Mouse (Mus musculus) adrenal gland, postnatal 4 days (tissue): ENCODE data around the gene Myzap. TPM values are rescaled to one million over a fixed set of nuclear protein-coding genes. Genes with fewer than 3 reads are reported as not detected.

Experiments
- DNase-seq, 2 experiments: peaks; one replicate each; pipeline ENCODE4 v3.0.0; 2021 to 2022; ENCODE audit warnings: low spot score in 2 of 2, mixed read lengths in 2 of 2
- total RNA-seq, 2 experiments: library from RNA; stranded (reverse); gene quantifications; 2 replicates each; pipeline ENCODE4 v1.2.3; 2021

Myzap gene
- total RNA-seq, 2 experiments from 2014 or later = 11.4 to 13.9 TPM

GRCm38 (mm10) chr9:71604914-71605635 lies 12.9 kb upstream of the Myzap start:
- no peak for DNase-seq

DNA sequence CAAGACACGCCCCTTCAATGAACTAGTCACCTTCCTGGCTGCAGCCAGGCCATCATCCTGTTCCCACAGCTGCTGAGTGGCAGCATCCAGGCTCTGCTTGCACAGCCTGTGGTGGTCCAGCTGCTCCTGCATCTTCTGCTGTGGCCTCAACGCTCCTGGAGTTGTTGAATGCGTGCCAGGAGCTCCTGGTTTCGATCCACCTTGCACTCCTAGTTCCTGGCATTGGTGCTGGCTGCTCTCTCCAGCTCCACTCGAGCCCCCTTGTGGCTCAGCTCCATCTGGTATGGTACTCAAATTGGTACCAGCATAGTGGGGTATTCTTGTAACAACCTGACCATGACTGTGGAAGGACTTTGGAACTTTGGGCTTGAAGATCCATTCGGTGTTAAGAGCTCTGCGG lies 7.7 kb upstream of the Myzap start:
- no peak for DNase-seq

DNA sequence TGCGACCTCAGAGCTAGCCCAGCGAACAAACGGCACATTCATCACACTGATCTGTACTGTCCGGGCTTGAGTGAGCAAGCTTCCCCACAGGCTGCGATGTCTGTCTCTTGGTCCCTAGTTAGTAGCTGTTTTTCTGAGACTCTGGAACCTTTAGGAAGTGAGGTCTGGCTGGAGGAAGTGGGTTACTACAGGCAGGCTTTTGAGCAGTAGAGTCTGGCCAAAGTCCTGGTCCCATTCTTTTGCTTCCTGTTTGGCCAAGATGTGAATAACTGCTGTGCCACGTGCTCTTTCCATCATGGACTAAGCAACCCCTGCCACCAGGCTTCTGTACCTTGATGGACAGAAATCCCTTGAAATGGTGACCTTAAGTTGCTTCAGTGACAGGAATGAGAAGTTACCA lies 4.7 kb upstream of the Myzap start:
- no peak for DNase-seq

DNA sequence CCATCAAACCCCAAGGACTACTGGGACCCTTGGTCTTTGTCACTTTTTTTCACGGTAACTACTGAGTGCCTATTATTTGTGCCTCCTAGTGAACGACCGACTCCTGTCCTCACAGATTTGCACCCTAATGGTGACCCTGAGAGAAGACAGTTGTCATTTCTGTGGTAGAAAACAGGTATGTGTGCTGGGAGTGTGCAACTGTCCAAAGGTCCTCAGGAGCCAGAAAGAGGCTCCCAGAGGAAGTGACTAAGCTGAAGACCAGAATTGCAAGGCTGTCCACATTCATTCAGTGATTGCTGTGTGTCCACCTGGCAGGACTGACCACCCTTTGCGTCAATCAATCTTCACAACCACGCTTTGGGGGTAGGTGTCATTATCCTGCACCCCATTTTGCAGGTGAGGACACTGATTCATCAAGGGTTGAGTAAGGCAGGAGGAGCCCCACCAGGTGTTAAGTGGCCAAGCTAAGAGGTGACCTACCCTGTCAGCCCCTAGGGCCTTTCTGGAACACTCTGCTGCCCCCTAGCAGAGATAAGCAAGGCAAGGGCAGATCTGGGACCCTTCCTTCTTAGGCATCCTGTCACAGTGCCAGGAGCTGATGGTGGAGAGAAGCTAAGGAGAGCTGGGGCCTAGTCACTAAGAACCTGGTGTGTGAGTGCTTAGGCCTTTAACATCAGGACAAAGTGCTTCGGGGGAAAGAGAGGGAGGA lies 571 bp upstream of the Myzap start:
- no peak for DNase-seq

- no peak for DNase-seq
Measured at GRCm38 (mm10) chr9:71591106-71591505, 1.1 kb downstream of the Myzap start.

- DNase-seq = no peak
Measured at GRCm38 (mm10) chr9:71589771-71590170, 2.4 kb downstream of the Myzap start.

- no peak for DNase-seq
Measured at GRCm38 (mm10) chr9:71588930-71589592, 3.1 kb downstream of the Myzap start.

- DNase-seq = no peak
Measured at GRCm38 (mm10) chr9:71586408-71586807, 5.8 kb downstream of the Myzap start.

DNA sequence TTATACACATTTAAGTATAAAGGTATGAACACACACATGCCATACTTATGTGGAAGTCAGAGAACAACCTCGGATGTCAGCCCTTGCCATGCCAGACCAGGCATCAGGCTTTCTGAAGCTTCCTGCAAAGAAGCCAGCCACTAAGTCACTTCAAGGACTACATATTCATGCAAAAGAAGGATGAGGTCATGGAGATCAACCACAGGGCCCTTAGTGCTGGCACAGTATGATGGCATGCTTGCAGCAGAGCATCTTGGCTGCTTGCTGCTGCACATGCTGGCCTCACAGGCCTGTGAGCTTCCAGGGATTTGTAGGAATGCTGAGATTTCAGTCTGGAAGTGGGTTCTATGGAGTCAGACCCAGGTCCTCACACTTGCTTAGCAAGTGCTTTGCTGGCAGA lies 9.4 kb downstream of the Myzap start:
- no peak for DNase-seq

DNA sequence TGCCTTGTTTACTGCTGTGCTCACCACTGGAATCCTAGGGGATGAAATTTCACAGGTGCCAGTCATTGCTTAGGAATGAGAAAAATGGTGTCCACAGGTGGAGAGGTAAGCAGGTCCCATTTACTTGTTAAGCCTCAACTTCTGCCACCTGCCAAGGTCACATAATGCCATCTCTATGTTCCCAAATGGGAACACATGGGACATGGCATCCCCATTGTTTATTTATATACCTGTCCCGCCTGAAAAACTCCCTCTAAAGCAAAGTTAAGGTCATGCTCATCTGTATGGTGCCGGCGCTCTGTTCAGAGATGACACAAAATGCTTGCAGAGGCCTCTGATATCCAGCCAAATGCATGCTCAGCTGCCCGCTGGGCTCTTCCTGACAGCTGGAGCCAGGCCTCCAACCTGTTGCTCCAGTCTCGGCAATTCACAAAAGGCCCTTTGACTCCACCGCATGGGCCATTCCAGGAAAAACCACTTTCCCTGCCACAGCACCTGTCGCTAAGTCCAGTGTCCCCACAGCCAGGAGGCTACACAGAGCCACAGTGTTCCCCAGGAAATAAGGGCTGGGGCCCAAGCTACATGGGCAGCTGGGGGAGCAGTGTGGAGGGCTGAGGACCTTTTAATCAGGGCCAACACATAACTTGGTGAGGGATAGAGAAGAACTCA lies 13.1 kb downstream of the Myzap start:
- DNase-seq = no peak

DNA sequence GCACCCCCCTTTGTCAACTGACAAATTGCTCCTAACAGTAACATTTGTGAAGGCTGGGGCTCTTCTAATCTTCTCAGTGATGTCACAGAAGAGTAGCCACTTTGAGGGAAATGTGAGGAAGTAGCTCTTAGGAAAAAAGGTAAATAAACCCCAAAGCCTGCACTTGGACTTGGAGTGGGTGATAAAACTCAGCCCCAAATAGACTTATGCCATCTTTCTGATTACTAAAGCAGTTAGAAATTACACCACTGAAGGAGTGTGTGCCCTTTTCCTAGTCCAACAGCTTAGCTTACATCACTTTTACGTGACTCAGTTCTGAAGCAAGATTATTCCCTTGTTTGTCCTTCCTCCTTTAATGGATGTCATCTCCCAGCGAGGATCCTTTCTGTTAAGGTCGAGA lies 17.7 kb downstream of the Myzap start:
- no peak for DNase-seq

GRCm38 (mm10) chr9:71573771-71574340 lies 18.3 kb downstream of the Myzap start:
- DNase-seq = no peak

GRCm38 (mm10) chr9:71571150-71571633 lies 21.0 kb downstream of the Myzap start:
- no peak for DNase-seq

DNA sequence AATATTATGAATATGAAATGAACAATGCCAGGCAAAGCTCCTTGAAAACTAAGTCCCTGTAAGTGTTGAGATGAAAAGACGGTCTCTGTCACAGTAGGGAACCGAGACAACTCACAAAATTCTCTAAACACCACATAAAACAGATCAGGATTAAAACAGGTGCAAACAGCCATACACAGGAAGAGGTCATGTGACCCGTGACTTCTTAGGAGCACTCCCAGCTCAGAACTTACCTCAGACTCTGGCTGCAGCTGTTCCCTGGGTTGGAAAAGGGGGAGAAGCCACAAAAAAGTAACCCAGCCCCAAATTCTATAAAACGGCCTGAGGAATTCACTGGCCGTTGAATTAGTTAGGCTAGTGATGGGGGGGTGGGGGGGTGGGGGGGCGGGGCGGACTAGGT lies 22.0 kb downstream of the Myzap start:
- no peak for DNase-seq

DNA sequence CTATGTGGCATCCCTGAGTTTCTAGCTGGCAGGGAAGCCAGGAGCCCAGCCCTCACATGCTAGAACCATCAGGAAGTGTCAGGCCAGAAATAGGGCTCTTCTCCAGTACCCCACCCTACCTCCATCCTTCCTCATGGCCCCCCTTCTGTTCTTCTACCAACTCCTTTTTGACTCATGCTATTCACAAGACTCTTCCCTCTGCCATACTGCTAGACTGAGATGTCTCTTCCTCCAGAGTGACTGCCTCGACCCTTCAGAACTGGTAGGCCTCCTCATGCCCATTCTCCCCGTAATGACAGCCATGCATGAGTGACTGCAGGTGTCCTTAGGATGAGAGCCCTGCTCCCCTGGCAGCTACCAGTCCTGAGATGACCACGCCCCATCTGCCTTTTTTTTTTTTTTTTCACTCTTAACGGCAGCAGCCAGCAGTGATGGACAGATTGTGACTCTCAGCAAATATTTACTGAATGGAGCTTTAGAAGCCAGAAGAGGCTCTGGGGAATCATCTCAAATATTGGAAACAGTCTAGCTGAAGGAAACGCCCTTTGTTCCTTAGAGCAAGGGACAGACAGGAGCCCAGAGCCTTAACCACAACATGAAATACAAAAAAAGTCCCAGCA lies 23.7 kb downstream of the Myzap start:
- DNase-seq = no peak

DNA sequence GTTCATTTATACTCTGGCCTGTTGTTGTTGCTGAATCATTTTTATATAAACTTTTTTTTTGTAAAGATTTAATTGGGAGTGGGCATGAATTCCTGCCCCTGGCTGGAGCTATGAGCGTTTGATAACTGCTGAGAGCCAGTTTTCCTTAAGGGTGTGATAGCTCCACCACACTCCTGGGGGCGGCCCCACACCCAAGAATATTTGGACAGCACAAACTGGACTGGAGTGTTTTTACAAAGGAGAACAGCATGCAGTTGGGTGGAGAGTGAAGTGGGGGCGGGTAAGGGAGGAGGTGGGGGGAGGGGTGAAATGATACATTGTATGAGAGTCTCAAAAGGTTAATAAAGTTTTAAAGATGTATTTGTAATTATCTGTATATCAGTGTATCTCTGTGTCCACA lies 24.8 kb downstream of the Myzap start:
- DNase-seq = no peak

GRCm38 (mm10) chr9:71566763-71567162 lies 25.4 kb downstream of the Myzap start:
- DNase-seq = no peak

- DNase-seq = no peak
Measured at GRCm38 (mm10) chr9:71557737-71558136, 34.4 kb downstream of the Myzap start.

- DNase-seq = no peak
Measured at GRCm38 (mm10) chr9:71554001-71554400, 38.2 kb downstream of the Myzap start.

- DNase-seq = no peak
Measured at GRCm38 (mm10) chr9:71550176-71550575, 42.0 kb downstream of the Myzap start.
